Mouse (Mus musculus) urinary bladder, postnatal 36 days (tissue): Measurements from ENCODE around the gene Myo1e.

Source experiments
- DNase-seq, 2 experiments: peaks; one replicate each; pipeline ENCODE4 v3.0.0; 2022; ENCODE audit warnings: low spot score in 2 of 2, mixed read lengths in 1 of 2

The Myo1e gene

DNA sequence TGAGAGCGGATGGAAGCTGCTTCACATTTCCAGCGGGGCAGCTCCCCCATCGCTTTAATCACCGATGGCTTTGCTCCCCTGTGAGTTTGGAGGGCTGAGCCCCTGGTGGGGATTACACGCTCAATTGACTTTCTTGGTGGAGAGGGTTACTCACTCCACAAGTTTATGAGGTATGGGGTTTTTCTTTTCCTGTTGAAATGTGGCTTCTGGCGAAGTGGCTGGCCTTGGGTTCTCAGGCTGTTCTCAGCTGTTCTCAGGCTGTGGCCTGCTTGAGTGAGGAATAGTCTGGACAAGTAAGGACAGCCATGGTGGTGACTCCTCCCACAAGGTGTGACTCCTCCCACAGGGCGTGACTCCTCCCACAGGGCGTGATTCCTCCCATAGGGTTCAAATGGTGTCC lies 149.1 kb downstream of the Myo1e start:
- no peak for DNase-seq

DNA sequence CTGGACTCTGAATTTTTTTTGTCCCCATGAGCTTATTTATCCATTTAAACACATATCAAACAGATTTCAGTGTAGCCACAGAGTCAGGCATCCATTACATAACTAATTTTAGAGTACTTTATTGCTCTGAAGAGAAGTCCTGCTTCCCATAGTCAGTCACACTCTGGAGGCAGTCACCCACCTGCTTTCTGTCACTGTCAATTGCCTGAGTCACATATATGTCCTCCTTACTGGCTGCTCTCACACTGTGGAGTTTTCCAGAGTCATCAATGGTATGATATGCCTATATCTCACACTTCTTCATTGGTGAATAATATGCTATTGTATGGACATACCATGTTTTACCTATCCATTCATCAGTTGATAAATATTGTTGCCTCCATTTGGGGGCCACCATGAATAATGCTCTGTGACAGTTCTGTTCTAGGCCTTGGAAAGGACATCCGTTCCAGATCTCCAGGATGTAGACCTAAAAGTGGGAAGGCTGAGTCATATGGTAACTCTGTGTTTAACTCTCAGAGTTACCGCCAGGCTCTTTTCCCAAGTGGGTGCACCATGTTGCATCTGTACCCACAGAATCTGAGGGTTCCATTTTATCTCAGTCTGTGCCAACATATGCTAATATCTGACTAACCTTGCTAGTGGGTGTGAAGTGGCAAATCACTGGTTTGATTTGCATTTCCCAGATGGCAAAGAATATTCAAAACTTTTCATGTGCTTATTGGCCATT lies 152.4 kb downstream of the Myo1e start:
- DNase-seq = no peak

DNA sequence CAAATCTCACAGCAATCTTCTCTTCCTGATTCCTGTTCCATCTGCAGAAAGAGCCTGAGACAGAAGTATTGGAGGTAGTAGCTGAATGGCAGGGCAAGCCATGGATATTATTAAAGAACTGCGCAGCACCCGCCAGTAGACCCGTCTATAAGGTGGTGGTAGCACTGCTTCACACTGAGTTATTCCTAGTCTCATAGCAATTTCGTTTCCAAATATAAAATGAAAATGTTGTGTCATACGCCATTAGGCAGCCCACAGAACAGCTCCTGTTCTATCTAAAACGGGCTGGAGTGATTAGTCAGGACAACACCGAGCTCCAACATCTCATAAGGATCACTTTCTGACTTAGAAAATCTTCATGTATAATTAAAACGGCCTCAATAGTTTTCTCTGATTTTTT lies 157.6 kb downstream of the Myo1e start:
- DNase-seq = no peak

DNA sequence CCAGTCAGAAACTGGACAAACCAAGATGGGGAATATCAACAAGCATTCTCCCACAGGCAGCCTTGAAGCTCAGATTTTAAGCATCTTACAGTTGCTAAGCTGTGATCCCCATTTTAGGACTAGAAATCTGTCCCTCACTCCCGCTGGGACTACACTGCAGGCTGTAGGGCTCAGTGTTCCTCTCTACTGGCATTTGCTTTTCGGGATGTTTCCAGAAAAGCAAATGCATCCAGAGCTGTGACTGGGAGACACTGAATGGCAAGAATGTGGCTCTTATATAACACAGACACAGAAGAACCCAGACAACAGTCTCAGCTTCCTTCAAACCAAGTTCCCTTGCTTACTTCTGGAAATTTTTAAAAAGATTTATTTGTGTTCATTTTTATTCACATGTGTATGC lies 158.8 kb downstream of the Myo1e start:
- no peak for DNase-seq

DNA sequence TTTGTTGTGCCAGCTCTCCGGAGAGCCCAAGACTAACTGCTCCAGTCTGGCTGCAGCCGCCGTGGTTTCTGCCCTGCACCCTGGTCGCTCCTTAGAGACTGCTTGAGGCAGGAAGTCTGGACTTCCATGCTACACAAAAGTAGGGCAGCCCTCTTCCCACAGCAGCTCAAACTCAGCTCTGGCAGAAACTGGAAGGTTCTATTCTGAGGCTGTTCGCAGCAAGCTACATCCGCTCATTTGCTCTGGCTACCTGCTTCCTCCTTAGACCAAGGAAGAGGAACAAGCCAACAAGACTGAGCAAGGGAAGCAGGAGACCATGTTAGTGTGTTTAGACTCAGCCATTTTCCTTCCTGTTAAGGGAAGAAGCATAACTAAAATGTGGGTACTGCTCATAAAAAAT lies 159.7 kb downstream of the Myo1e start:
- no peak for DNase-seq

DNA sequence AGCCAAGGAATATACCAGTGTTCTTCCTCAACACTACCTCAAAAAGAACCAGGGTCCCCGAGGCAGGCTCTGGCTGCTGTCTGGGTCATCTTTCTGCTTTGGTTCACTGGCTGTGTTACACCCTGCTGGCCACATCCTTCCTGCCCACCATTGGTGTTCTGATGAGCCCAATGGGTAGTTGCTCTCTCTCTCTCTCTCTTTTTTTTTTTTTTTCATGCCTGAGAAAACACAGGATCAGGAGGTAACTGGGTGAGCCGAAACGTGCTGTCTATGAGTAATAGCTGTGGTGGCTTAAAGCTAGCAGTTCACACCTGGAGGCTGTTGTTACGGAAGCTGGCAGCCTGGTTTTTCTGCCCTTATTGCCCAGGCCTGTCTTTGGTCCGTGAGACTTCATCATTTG lies 164.5 kb downstream of the Myo1e start:
- DNase-seq = no peak

DNA sequence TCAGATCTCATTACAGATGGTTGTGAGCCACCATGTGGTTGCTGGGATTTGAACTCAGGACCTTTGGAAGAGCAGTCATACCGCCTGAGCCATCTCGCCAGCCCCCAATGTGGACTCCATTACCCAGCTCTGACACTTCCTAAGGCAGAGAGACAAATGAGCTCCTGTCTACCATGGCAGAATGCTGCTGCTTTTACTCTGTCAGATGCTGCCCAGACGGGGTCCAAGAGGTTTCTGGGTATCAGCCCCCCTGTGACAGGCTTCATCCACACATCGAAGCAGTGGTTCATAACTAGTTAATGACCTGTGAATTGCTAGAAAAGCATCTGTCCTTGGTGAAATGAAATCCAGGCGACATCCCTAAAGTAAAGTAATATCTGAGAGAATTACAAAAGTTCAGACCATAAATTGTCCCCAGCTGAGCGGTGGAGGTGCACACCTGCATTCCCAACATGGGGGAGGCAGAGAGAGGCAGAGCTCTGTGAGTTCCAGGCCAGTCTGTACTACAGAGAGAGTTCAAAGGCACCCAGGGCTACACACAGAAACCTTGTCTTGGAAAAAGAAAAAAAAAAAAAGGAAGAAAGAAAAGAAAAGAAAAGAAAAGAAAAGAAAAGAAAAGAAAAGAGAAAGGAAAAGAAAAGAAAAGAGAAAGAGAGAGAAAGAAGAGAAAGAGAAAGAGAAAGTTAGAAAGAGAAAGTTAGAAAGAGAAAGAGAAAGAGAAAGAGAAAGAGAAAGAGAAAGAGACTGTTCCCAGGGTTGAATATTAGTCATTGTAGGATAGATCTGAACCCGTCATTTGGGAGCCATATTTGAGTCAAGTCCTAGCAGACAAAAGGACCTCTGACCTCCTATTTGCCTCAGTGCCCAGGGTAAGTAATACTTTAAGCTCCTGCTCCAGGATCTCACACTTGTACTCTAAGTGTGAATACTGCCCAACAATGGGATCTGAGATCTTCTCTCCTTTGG lies 172.6 kb downstream of the Myo1e start:
- DNase-seq = no peak

DNA sequence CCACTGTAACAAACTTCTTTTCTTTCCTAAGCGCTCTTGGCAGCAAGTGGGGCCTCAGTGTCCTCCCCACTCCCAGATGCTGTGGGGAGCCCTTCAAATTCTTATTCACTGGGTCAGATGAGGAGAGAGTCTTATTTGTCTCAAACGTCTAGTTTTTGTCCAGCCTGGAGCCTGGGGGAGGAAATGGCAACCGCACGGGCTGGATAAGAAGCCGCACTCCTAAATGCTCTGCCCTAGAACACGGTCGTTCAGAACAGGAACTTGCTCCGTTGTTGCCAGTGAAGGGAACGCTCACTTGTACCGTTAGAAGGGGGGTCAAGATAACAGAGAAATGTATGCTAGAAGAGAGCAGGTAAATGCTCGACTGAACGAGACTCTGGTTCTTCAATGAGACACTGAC lies 174.9 kb downstream of the Myo1e start:
- DNase-seq = no peak

DNA sequence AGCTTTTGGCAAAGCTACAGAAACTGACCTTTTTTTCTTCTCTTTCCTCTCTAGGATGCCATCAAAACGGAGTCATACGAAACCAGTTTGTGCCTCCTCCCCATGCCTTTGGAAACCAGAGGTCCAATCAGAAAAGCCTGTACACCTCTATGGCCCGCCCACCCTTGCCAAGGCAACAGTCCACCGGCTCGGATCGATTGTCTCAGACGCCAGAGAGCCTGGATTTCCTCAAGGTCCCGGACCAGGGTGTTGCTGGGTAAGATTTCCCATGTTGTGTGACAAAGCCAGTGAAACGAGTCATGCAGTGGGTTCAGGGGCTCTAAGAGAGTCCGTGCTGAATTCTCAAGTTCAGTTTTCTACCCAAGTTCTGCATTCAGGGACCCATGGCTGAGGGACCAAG lies 176.6 kb downstream of the Myo1e start:
- no peak for DNase-seq

DNA sequence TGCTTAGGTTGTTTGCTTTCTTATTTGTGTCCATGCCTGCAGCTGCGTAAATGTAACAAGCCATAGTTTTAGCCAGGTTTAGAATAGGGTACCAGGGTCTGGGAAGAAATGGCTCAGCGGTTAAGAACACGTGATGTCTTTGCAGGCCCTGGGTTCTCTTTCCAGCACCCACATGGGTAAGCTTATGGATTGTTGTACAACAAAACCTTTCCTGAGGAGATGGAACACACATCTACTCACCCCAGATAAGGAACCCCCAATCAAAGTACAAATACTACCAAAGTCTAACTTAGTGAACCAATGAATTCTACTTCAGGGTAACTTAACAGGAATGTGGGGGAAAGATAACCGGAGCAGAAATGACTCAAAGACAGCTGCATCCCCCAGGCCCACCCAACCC lies 177.3 kb downstream of the Myo1e start:
- no peak for DNase-seq

DNA sequence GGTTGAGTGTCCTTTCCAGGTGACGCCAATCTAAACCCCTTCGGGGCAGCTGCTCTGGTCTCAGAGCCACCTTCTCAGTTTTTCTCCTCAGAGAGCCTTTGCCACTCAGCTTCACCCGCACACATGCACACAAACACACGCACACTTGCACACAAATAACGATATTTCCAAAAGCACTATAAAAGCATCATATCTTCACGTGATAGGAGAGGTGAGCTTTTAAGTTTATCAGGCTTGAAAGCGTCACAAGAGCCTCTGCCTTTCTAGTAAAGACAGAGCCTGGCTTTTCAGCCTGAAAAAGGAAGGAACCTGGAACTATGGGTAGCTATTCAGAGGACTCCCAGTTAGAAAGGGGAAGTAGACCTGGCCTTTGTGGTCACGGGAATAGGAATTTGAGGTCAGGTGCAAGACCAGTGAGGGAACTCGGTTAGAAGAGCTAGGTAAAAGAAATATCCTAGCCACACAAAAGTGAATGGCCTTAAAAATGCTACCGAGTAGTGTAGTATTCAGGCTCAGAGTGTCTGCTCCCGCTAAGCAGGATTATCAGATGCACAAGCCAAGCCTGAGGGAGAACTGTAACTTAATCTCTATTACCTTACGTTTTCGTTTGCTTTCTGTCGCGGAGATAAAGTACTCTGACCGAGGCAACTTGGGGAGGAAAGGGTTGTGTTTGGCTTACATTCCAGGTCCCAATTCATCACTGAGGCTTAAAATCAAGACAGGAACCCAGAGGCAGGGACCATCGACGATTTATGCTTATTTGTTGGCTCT lies 178.0 kb downstream of the Myo1e start:
- DNase-seq = no peak

DNA sequence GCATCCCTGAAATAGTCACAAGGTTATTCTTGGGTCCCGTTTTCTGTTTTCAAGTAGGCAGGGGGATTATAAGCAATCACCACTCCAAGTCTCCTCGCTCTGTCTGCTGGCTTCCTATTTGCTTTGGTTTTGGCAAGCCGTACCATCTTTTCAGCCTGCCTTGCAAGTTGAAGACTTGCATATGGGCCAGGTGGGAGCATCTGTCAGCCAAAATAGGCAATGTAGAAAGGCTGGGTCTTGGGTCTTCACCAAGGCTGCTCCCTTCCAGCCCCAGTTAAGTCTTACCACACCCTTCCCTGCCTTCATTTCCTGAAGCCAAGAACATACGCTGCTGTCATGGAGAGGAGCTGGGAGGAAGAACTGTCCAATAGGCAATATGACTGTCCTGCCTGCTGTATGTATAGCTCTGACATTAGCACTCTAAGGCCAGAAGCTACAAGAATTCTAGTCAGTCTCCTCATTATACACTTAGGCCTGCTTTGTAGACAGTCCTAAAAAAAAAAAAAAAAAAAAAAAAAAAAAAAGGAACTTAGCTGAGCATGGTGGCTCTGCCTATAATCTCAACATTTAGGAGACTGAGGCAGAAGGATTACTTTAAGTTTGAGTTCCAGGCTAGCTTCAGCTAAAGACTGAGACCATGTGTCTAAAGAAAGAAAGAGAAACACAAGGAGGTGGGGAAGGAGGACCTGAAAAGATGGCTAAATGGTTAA lies 180.4 kb downstream of the Myo1e start:
- no peak for DNase-seq

DNA sequence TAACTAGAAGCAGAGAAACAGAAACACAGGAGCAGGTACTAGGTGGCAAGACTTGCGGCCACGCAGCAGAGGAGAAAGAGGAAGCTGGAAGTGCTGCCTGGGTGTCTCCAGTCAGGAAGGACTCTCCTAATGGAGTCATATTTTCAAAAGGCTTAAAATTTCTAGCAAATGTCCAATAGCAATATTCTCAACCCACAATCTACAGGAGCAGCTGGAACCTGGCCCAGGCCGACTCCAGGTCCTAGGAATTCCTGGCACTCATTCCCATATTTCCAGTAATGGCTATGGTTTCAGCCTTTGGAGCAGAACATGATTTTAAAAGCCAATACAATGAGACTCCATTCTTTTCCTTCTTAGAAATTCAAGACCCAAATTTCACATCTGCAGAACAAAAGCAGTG lies 182.4 kb downstream of the Myo1e start:
- DNase-seq = no peak

DNA sequence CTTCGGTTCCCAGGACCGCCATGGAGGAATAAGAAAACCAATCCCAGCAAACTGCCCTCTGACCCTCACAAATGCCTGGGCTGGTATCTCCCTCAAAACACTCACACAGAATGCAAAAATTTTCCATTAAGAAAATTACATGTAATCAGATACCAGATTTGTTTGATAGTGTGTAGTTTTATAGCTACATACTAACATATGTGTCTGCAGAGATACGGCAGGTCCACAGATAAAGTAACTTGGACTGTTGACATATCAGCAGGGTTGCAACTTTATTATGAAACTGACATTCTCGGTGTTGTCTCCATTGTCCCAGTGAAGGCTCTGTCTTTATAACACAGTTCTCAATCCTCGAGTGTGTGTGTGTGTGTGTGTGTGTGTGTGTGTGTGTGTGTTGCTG lies 183.9 kb downstream of the Myo1e start:
- DNase-seq = no peak

DNA sequence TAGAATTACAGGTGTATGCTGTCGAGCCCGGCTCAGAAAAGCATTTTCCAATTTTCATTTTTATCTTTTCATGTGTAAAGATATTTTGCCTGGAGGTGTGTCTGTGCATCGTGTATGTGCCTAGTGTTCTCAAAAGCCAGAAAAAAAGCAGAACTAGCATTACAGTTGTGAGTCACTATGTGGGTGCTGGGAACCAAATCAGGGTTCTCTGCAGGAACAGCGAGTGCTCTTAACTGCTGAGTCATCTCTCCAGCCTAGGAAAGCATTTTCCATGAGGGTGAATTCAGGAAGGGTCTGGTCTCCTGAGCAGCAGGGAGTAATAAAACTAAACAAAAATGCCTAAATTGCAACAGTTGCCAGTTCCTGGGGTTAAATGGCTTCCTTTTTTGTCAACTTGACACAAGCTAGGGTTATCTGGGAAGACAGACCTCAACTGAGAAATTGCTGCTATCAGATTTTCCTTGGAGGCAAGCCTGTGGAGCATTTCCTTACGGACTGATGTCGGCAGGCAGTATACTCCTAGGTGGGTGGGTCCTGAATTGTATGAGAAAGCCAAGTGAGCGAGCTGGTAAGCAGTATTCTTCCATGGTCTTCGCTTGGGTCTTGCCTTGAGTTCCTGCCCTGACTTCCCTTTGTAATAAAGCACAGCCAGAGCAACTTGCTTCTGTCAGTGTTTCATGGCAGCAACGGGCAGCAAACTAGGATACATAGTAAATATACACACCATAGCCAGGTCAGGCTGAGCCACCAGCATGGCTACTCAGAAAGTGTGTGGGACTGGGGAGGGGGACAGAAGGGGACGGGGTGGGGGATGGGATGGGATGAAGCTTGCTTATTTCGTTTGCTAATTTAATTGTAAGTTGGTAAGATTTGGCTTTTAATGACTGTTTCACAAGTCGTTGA lies 184.8 kb downstream of the Myo1e start:
- DNase-seq = no peak

DNA sequence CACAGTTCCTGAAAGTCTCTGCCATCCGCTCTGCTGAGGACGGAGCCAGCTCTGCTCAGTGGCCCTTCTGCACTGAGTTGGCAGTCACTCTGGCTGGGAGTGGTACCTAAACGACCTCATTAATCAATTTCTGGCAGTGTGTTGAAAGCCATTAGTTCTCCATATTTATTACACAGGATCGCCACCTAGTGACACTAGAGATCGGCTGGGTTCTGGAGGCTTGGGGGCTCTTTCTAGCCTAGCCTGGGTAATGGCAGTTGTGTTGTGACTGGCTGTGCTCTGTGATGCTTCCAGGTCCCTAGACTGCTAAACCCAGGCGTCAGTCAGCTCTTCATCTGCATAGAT lies 185.4 kb downstream of the Myo1e start:
- DNase-seq = peak in 1 of 2 experiments; percentile 36

DNA sequence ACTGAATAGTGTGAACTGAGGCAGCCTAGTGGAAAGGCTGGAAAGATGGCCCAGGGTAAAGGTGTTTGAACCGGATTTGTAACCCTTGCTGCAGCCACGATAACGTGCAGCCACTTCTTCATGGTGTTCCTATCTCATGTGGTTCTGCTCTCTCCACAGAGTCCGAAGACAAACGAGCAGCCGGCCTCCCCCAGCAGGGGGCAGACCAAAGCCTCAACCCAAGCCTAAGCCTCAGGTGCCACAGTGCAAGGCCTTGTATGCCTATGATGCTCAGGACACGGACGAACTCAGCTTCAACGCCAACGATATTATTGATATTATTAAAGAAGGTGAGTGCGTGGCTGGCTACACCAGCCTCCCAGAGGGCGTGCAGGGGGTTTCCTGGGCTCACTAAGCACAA lies 188.5 kb downstream of the Myo1e start:
- DNase-seq = no peak

DNA sequence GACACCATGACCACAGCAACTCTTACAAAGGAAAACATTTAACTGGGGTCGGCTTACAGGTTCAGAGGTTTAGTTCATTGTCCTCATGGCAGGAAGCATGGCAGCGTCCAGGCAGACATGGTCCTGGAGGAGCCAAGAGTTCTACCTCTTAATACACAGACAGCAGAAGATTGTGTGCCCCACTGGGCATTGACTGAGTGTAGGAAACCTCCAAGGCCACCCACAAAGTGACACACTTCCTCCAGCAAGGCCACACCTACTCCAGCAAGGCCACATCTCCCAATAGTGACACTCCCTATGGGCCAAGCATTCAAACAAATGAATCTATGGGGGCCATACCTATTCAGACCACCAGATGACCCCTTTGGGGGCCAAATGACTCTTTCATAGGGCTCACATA lies 188.9 kb downstream of the Myo1e start:
- no peak for DNase-seq

DNA sequence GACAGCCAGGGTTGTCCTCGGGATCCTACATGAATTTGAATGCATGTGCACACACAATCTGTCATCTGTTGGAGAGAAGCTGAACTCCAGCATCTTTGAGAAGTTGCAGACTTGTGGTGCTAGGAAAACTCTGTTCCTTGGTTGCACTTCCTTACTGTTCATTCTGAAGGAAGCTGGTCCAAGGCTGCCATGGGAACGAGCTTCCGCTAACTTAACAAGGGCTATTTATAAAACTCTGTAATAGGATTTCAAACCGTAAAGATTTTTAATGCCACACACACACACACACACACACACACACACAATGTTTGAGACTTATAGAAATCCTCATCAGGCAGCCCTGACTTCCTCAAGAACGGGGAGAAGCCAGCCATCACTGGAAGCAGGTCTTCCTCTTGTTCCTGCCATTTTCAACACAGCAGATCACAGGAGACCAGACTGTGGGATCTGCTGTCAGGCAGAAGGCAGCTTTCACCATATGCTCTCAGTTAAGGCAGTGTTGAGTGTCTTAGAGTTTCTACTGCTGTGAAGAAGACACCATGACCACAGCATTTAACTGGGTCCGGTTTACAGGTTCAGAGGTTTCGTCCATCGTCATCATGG lies 194.9 kb downstream of the Myo1e start:
- DNase-seq = no peak

DNA sequence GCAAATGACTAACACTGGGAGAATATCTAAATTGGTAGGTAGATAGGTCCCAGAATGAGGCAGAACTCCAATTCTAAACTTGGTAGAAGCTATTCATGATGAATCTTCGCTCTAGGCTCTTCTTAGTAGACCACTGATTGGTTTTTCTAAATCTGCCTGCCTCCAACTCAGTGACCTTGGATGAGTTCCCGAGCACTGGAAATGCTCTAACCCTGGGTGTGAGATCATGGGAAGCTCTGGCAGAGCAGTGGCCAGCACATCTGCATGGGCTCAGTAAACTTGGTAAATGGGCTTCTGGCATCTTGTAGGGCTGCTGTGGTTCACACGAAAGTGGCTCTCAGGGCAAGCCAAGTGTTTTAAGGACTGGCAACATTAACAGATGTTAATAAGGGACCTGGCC lies 199.4 kb downstream of the Myo1e start:
- no peak for DNase-seq
